Mouse (Mus musculus): ENCODE results near the gene Olfr890. TPM values are rescaled to one million over a fixed set of nuclear protein-coding genes. Genes with fewer than 3 reads are reported as not detected.
"Not testable (repeated sequence)": the region's sequence is repeated elsewhere in the genome, so short reads cannot be mapped to it uniquely, and the experiment has no call there.

The Olfr890 gene
- not detected for total RNA-seq (2022)

DNA sequence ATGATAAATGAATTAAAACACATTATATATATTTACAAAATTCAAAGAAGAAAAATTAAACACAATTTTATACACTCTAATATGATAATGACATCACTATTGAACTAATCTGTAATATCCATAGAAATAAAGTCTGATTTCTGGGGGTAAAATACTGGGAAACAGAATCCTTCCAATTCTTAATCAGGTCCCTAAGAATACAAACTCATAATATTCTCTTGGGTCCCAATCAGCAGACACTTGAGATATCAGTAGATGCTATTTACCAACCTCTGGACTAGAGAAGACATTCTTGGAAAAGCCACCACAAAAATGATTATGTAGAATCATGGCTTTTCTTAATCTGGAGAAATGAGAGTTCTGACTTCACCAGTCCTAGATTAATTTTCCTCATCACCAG lies at the start of gene Olfr890:
Gene Olfr890, plus strand, starts transcription at position 301 of the 400 bp plus-strand sequence.
- no peak for DNase-seq (ENCODE audit: low spot score in 2 of 2)

DNA sequence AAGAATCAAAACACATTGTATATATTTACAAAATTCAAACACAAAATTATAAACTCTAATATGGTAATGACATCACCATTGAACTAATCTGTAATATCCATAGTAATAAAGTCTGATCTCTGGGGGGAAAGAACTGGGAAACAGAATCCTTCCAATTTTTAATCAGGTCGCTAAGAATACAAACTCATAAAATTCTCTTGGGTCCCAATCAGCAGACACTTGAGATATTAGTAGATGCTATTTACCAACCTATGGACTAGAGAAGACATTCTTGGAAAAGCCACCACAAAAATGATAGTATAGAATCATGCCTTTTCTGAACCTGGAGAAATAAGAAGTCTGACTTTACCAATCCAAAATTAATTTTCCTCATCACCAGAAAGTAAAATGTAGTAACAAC lies 34.5 kb upstream of the Olfr890 start, which contains the start of gene Olfr888:
Gene Olfr888, plus strand, starts transcription at position 301 of the 400 bp plus-strand sequence.
- no peak for DNase-seq (ENCODE audit: low spot score in 2 of 2)

DNA sequence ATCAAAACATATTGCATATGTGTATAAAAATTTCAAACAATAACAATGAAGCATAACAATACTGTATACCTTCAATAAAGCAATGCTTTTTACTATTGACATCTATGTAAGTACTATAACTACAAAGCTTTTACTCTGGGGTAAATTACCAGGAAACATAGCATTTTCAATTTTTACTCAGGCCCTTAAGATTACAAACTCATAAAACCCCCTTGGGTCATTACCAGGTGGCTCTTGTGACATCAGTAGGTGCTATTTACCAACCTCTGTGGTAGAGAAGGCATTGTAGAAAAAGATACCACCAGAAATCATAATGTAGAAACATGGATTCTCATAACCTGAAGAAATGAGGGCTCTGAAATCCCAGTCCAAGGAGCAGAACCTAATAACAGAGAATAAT lies 27.4 kb upstream of the Olfr890 start, which contains the start of gene Olfr889:
Gene Olfr889, plus strand, starts transcription at position 301 of the 400 bp plus-strand sequence.
- no peak for DNase-seq (ENCODE audit: low spot score in 2 of 2)

DNA sequence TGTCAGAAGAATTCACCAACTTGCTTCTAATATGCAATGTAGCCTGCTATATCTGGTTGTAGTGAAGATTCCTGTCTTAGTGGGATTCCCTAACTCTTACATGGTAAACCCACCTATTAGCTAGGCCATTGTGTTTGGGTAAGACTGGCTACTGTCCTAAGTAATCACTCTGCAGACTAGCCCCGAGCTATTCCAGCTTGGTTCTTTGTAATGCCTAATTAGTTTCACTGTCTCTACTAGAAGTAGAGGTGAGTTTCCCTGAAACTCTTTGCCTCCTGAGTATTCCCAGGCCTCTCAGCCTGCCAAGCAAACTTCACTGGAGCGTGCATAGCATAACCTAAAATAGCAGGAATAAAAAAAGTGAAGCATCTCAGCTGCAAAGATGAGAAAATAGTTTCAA lies 26.0 kb downstream of the Olfr890 start:
- not testable (repeated sequence) for DNase-seq (ENCODE audit: low spot score in 2 of 2)

DNA sequence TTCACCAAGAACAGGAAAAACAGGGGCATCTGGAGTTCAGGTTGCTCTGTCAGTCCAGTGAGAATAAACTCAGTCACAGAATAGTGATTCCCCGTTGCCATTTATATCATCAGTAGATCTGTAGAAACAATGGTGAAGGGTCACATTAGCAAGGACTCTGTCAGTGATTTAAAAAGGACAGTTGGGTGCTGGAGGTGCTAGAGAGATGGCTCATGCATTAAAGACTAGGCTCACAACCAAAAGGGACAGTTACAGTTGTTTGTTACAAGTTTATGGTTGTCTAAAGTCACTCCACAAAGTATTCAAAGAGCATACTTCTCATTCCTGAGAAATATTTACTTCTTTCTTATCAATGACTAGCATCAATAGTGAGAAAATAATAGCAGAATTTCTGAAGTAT lies 38.4 kb downstream of the Olfr890 start, which contains the start of gene Olfr891:
Gene Olfr891, minus strand, starts transcription at position 101 of the 400 bp plus-strand sequence.
- DNase-seq (ENCODE audit: low spot score in 2 of 2) = no peak

Other genes with a start within 250 kb of the Olfr890 start
- gene Olfr145, start 245.8 kb upstream of the Olfr890 start, total RNA-seq (2022) = not detected
- under 1 TPM in 2 of 4 experiments, not detected in 2; 0.13 to 0.21 TPM for gene Olfr878, start 224.7 kb upstream of the Olfr890 start, total RNA-seq (2022)
- gene Olfr881, start 150.7 kb upstream of the Olfr890 start, total RNA-seq (2022) = not detected
- gene Olfr883, start 116.7 kb upstream of the Olfr890 start, total RNA-seq (2022) = under 1 TPM in 1 of 4 experiments, not detected in 3; 0.41 TPM
- not detected for gene Olfr884, start 96.0 kb upstream of the Olfr890 start, total RNA-seq (2022)
- not detected for gene Olfr885, start 81.2 kb upstream of the Olfr890 start, total RNA-seq (2022)
- gene Olfr887, start 58.4 kb upstream of the Olfr890 start, total RNA-seq (2022) = not detected
- gene Olfr888, start 34.4 kb upstream of the Olfr890 start, total RNA-seq (2022) = not detected
- gene Olfr889, start 27.3 kb upstream of the Olfr890 start, total RNA-seq (2022) = under 1 TPM in 1 of 4 experiments, not detected in 3; 0.07 TPM
- not detected for gene Olfr891, start 38.3 kb downstream of the Olfr890 start, total RNA-seq (2022)
- gene Olfr893, start 65.8 kb downstream of the Olfr890 start, total RNA-seq (2022) = not detected
- gene Olfr894, start 75.5 kb downstream of the Olfr890 start, total RNA-seq (2022) = not detected
- not detected for gene Olfr143, start 110.3 kb downstream of the Olfr890 start, total RNA-seq (2022)
- not detected for gene Olfr895, start 125.3 kb downstream of the Olfr890 start, total RNA-seq (2022)
- not detected for gene Olfr896-ps1, start 148.6 kb downstream of the Olfr890 start, total RNA-seq (2022)
- not detected for gene Olfr25, start 186.5 kb downstream of the Olfr890 start, total RNA-seq (2022)
- not detected for gene Olfr898, start 205.9 kb downstream of the Olfr890 start, total RNA-seq (2022)
- gene Olfr250, start 224.4 kb downstream of the Olfr890 start, total RNA-seq (2022) = not detected
- gene Olfr251, start 234.6 kb downstream of the Olfr890 start, total RNA-seq (2022) = not detected